Mouse (Mus musculus) liver, adult (tissue): ENCODE results near the gene Cradd.

Experiments used
- GATA4 ChIP-seq: IDR thresholded peaks from 2 replicates; pipeline ENCODE4 v1.6.1; 2014; ENCODE audit warnings: mild to moderate bottlenecking, low read length; ENCODE audit not compliant: insufficient replicate concordance

The Cradd gene

DNA sequence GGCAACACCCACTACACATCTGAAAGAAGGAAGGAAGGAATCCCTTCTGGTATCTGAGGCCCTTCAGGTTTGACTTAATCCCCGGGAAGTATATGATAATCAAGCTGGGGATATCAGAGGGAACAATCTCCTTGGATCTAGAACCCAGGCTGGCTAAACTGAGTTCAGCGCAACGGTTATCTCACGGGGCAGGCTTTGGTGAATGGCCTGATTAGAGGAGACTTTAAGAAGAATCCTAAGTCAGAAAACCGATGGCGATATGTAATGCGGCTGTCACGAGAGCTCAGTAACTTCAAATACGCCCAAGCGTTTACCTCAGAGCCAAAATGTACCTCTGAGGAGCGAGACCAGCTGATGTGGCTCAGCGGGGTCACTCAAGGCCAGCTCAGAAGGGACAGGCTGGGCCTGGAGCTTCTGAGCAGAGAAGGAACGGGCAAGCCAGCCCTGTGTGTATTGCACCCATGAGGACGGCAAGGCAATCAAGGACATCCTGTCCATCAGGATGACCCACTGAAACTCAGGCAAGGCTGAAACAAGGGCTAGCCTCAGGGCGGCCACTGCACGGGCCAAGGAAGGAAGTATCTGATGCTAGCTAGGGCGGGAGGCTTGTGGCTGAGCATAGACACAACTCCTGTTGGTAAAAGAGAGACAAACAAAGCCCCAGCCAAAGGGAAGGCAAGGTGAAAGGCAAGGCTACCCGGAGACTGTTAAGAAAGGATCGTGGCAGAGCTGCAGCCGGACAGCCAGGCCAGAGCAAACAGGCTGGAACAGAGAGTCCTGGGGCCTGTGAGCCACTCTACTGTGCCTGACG is 6.1 kb downstream of the Cradd start:
- TF ChIP-seq GATA4, result no peak

DNA sequence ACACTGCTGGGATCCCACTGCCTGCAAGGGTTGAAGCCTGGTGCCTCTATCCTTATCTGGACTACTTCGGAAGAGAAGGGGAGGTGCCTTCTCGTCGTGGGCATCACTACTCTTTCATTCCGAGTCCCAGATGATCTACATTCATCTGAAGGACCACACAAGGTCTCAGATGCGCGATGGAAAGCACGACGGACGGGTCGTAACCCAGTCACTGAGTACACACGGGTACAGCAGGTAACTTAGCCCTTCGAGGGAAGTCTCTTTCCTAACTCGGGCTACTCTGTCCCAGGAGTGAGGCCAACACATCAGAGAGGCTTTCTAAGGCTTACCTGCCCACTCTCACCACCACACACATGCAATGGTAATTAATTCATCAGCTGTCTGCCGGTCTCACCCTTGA is 6.8 kb downstream of the Cradd start:
- no peak for TF ChIP-seq GATA4

DNA sequence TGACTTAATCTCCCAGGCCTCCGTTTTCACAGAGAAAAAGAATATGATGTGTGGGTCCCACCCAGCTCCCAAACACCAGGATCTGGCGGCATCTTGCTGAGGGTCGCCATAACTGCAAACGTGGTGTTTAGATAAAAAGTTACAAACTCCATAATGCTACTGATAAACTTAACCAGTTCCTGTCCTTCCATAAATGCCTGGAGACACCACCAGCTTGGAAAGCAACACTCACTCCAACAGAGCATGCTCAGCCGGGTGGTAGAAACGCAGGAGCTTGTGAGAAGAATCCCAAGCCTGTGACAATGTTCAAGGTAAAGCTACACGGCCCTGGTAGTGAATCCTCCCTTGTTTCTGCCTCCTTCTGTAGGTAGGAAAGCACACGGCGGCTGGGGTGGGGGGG is 7.3 kb downstream of the Cradd start:
- no peak for TF ChIP-seq GATA4

DNA sequence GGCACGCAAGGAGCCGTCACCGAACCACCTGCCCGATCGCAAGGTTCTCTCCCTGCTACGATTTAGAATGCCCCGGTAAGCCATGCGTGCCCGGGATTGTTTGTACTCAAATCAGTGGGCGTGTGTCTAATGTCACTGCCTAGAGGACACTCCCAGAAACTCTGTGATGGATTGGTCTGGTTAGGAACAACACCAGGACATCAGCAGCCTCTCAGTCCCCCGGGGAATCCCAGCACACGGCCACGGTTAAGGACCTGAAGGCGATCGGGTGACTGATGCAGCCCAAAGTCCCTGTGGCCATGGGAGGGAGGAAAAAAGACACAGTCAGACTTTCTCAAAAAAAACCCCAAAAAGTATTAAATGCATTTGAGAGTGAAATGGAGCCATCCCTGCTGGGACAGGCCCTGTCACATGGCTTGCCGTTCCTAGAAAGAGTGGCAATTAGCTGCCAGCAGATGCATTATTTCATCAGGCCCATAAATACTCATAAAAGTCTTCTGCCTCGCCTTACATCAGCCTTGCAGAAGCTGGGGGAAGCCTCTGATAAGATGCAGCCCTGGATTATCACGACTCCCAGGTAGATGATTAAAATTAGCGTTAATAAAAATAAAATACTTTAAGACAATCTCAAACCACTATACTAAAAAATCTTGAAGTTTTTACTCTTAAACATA is 8.0 kb downstream of the Cradd start:
- no peak for TF ChIP-seq GATA4

DNA sequence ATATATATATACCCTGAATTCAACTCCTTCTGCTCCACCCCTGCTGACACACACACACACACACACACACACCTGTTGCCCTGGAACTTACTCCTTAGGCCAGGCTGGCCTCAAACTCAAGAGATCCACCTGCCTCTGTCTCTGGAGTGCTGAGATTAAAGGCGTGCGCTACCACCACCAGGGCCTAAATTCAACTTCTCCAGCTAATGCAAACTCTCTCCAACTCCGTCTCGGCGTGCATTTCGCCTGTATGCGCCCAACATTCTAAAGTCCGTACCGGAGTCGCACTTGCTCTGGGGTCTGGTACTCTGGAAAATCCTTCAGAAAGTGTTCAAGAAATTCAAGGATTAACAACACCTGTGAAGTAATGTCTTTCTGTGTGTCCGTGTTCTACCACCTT is 8.6 kb downstream of the Cradd start:
- no peak for TF ChIP-seq GATA4

DNA sequence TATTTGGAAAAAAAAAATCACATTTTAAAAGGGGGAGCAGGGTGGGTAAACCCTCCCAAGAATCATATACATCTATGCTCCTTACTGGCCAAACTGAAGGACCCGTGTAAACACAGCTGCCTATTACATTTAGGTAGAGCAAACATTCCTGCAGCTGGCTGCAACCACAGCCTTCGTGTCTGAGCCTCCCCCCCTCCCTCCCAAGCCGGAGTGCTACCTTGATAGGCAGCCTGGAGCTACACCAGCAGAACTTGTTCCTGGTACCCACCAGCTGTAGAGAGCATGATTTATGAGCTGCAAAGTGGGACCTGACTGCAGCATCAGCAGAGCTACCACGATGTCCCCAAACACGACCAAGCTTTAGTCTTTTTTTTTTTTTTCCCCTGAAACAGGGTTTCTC is 9.9 kb downstream of the Cradd start:
- no peak for TF ChIP-seq GATA4

DNA sequence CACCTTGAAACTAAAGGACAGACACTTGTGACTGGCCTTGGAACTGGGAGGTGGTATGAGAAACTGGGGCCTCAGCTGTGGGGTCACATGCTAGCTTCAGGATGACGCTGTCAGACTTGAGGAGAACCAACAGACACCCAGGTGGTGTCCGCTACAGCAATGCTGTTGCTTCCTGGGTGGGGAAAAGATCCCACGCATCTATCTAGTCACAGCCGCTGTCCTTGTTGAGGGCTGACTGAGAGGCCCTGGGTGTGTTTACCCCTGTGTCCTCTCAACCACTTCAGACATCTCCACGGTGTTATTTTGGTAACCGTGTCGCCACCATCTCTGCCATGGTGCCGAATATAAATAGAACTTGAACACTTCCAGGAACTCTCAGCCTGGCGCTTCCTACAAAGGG is 10.4 kb downstream of the Cradd start:
- no peak for TF ChIP-seq GATA4

DNA sequence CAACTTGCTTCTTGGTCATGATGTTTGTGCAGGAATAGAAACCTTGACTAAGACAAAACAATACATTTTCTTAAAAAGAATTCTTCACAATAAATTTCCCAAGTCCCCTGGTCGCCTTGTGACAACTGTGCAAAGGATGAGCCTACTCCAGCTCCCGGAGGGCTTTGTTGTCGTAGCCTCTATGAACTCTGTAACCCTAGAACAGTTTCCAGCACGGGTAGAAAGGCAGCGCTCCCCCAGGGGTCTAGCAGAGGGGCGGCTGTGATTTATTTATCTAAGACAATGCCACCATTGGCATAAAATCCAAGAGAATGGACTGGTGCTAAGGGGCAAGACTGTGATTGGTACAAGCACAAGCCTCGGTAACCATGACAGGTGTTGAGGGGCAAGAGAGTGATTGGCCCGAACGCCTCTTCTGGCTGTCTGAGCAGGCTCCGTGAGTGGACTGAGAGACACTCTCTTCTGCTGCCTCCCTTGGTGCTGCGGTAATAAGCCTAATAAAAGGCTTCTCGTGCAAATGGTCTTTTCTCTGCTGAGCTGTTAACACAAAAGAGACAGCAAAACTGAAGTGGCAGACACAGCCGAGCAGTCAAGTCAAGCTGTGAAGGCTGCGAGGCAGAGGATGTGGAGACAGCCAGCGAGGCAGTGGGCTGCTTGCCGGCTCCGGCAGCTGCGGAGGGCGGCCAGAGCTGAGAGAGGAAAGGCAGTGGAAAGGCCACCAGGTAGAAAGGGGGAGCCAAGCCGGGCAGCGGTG is 13.1 kb downstream of the Cradd start:
- TF ChIP-seq GATA4, result no peak

DNA sequence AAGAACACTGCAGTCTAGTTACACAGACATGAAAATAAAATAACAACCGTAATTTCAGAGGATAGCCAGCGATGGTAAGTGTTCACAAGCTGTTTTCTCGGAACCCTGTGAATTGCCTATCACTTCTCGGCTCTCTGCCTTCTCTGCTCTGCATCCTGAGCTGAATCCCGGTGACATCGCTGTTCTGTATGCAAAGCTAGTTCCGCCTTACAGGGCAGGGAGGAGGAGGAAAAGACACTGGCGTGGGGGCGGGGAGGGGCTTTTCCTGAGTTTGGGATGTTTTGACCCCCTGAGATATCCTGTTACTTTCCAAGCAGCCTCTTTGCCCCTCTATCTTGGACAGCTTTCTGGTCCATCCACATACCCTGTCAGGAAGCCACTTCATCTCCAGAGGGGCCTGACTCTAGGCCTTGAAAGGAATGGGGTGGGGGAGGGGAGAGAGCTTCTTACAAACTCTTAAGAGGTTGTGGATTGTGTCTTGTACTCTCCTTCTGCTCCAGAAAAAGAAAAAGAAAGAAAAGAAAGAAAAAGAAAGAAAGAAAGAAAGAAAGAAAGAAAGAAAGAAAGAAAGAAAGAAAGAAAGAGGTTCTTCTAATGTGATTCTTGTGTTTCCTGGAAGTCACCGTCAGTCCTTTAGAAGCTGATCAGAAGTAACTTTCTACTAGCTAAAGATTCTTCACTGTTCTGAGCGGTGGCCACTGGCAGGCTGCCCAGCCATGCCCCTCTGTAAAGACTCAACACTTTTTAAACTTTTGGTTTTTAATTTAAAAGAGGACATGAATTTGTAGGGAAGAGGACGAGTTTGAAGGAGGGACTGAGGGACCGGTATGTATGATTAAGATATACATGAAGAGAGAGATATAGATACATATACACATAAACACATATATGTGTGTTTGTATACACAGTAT is 14.3 kb downstream of the Cradd start:
- no peak for TF ChIP-seq GATA4

DNA sequence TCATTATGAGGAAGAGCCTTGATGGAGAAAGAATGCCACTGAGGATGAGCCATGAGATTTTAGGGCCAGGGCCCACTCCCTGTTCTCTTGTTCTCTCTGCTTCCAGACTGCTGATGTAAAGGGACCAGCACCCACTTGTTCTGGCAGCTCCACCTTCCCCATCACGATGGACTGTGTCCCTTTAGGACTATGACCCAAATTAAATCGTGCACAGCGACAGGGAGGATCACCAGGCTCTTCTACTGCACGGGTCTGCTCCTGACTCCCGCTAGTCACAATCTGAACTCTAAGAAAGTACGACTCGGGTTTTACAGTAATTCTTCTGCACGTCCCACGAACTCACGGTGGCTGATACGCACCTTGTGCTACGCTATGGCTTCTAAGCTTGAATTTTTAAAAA is 14.9 kb downstream of the Cradd start:
- TF ChIP-seq GATA4, result no peak

DNA sequence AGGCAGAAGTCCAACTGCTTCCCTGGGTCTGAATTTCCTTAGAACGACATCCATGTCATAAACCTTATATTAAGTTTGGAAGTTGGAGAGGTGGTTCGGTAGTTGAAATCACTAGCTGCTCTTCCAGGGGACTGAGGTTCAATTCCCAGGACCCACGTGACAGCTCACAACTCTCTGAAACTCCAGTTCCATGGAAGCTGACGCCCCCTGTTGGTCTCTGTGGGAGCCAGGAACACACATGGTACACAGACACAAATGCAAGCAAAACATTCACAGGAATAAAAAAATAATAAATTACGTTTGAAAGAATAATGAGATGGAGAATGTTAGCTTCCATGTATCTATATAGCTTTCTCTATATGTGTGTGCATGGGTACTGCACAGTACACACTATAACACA is 16.0 kb downstream of the Cradd start:
- TF ChIP-seq GATA4, result no peak

DNA sequence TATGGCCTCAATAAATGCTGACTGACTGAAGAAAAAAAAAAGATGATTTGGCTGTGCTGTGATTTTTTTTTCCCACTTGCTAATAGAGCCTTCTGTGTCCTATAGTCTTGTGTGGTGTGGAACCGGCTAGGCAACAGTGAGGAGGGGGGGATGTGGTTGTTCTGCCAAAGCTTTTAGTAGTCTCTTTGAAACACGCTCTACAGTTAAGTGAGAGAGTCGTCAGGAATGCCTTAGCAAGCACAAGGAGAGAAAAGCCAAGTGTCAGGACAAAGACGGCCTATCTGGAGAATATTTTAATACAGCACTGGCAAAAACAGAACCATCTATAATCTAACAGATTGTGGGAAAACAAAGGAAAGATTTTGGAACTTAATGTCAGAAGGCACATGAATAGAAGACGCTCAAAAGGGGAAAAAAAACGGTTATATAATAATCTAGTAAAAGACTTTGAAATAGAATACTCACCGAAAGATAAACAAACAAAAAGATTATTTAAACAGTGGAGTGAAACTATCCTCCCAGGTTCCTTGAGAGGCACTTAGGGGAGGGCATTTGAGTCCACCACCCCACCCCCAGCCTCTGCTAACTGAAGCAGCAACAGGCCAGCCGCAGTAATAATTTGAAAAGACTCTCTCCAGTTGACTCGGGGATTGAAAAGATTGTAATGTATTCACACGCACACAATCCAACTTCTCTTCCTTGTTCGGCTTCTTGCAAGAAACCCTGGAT is 16.9 kb downstream of the Cradd start:
- TF ChIP-seq GATA4, result no peak

DNA sequence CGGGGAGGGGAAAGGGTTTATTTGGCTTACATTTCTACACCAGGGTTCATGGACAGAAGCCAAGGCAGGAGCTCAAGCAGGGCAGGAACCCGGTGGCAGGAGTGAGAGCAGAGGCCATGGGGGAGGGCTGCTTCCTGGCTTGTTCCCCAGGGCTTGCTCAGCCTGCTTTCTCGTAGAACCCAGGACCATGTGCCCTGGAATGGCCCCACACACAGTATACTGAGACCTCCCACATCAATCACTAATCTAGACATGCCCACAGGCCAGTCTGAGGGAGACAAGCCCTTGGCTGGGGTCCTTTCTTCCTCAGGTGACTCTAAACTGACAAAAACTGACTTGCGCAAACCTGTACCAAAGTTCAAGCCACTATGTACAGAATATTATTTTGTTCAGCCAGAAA is 19.7 kb downstream of the Cradd start:
- TF ChIP-seq GATA4, result no peak
